Mouse (Mus musculus) embryonic fibroblast, embryonic 13.5 days (primary cell): Measurements from ENCODE around the gene Uqcc3.

ENCODE experiments used
- CTCF ChIP-seq: IDR thresholded peaks from 2 replicates; pipeline ENCODE4 v1.5.1; 2011; ENCODE audit warnings: mild to moderate bottlenecking, control low read depth, low read length, moderate library complexity, borderline replicate concordance; ENCODE audit not compliant: insufficient read depth
- POLR2A ChIP-seq: IDR thresholded peaks from 2 replicates; pipeline ENCODE4 v1.6.1; 2011; ENCODE audit warnings: low read depth, mild to moderate bottlenecking, control low read depth, low read length, moderate library complexity

GRCm38 (mm10) chr19:8903412-8903811 is 22.7 kb upstream of the Uqcc3 start:
- TF ChIP-seq CTCF (no peak), POLR2A (no peak)
